Mouse (Mus musculus) limb, embryonic 14.5 days (tissue): ENCODE results near the gene A530016L24Rik. TPM values are rescaled to one million over a fixed set of nuclear protein-coding genes. Genes with fewer than 3 reads are reported as not detected.
A peak's percentile ranks its signal among the peaks of the same experiment; 100 is the strongest.

Experiments
- ATAC-seq: fragments of 200-750 bp; cut with Nextera tagmentation; 2 replicates; pipeline ENCODE4 v1.8.0; 2017; ENCODE audit warnings: low read depth, moderate number of reproducible peaks, moderate TSS enrichment; ENCODE audit not compliant: low FRiP score
- DNase-seq: peaks from one replicate; pipeline ENCODE4 v3.0.0-alpha.2; 2015; ENCODE audit warnings: low spot score
- H3K27ac ChIP-seq: fragments of 300-500 bp; sonication (generic); replicated peaks from 2 replicates; pipeline ENCODE4 v1.5.1; 2014; ENCODE audit warnings: low read depth, mild to moderate bottlenecking, low read length, moderate library complexity, mixed read lengths
- H3K27me3 ChIP-seq: fragments of 300-500 bp; sonication (generic); 2 replicates; pipeline ENCODE4 v1.6.1; 2014; ENCODE audit warnings: low read length, mixed read lengths; ENCODE audit not compliant: control insufficient read depth, insufficient read depth
- H3K36me3 ChIP-seq: fragments of 300-500 bp; sonication (generic); 2 replicates; pipeline ENCODE4 v1.6.1; 2014; ENCODE audit warnings: mild to moderate bottlenecking, low read length, moderate library complexity, mixed read lengths; ENCODE audit not compliant: control insufficient read depth, insufficient read depth
- H3K4me1 ChIP-seq: fragments of 300-500 bp; sonication (generic); 2 replicates; pipeline ENCODE4 v1.6.1; 2014; ENCODE audit warnings: antibody characterized with exemption, low read length, mixed read lengths; ENCODE audit not compliant: control insufficient read depth, insufficient read depth
- H3K4me2 ChIP-seq: fragments of 300-500 bp; sonication (generic); replicated peaks from 2 replicates; pipeline ENCODE4 v1.6.1; 2014; ENCODE audit warnings: low read depth, mild to moderate bottlenecking, low read length, moderate library complexity; ENCODE audit not compliant: severe bottlenecking
- H3K4me3 ChIP-seq: fragments of 300-500 bp; sonication (generic); replicated peaks from 2 replicates; pipeline ENCODE4 v1.5.1; 2014; ENCODE audit warnings: low read length
- H3K9ac ChIP-seq: fragments of 300-500 bp; sonication (generic); 2 replicates; pipeline ENCODE4 v1.6.1; 2014; ENCODE audit warnings: mild to moderate bottlenecking, low read depth, low read length, moderate library complexity; ENCODE audit not compliant: severe bottlenecking
- H3K9me3 ChIP-seq: fragments of 300-500 bp; sonication (generic); 2 replicates; pipeline ENCODE4 v1.6.1; 2016; ENCODE audit warnings: low read length; ENCODE audit not compliant: control insufficient read depth
- POLR2A ChIP-seq: fragments of 200-500 bp; IDR thresholded peaks from 2 replicates; pipeline ENCODE4 v1.8.0; 2012; ENCODE audit warnings: inconsistent platforms, mild to moderate bottlenecking, moderate library complexity, borderline replicate concordance; ENCODE audit not compliant: insufficient read depth, insufficient read length; ENCODE audit errors: extremely low read depth
- WGBS: fragments of 180-500 bp; shearing (Covaris S2); extraction: QIAGEN DNeasy Blood & Tissue Kit; methylation state at CpG from one replicate; pipeline ENCODE4 v1.1.7; 2014; 5-methylcytosine and 5-hydroxymethylcytosine counted together
- polyA plus RNA-seq, 2 experiments: library from polyadenylated mRNA; depleted of rRNA in 1 of 2; stranded (reverse) in 1 of 2; unstranded in 1 of 2; fragments of >200 nt; fragmentation: Nextera tagmentation in 1 of 2; extraction: Ambion mirVana in 1 of 2; gene quantifications; 2 replicates each; pipeline versions ENCODE4 v1.2.1 to v1.2.3; 2012 to 2014

A530016L24Rik gene
- polyA plus RNA-seq (2012; rRNA removed) (0.87 and 1.3 TPM in 2 replicates), polyA plus RNA-seq (2014; fragmentation: Nextera tagmentation; extraction: Ambion mirVana) (0.47 and 0.54 TPM in 2 replicates)

- H3K27ac ChIP-seq: peak within 1 kb of the TSS; percentile 79
- H3K9me3 ChIP-seq: no peaks in the 10 kb centered on the region
- 86% methylated on average over 8 of the region's 8 CpGs for WGBS
- H3K4me3 ChIP-seq: no peak within 1 kb of the TSS
- no peaks in the 10 kb centered on the region for H3K36me3 ChIP-seq
- no peak for TF ChIP-seq POLR2A
- H3K4me2 ChIP-seq: no peak within 1 kb of the TSS
- no peak for DNase-seq
- no peak for ATAC-seq
- H3K9ac ChIP-seq: no peak within 1 kb of the TSS
- peaks cover 22% of the 10 kb centered on the region for H3K4me1 ChIP-seq
- no peaks in the 10 kb centered on the region for H3K27me3 ChIP-seq
Measured at GRCm38 (mm10) chr12:112489134-112489533, at the start of gene A530016L24Rik. Gene A530016L24Rik, plus strand, starts transcription at chr12:112489448.

- ATAC-seq: no peak
- Histone ChIP-seq H3K4me2 (no peak overlapping the region), H3K27me3 (no peaks in the 10 kb centered on the region), H3K4me1 (peaks cover 9% of the 10 kb centered on the region), H3K4me3 (no peak overlapping the region), H3K9me3 (no peaks in the 10 kb centered on the region), H3K27ac (no peak overlapping the region), H3K9ac (no peak overlapping the region), H3K36me3 (no peaks in the 10 kb centered on the region)
- no peak for TF ChIP-seq POLR2A
- 43% methylated on average over 1 of the region's 1 CpGs for WGBS
- no peak for DNase-seq
Measured at GRCm38 (mm10) chr12:112439993-112440392, 49.3 kb upstream of the A530016L24Rik start.

- Histone ChIP-seq H3K4me3 (no peak overlapping the region), H3K27me3 (no peaks in the 10 kb centered on the region), H3K9ac (no peak overlapping the region), H3K27ac (peak overlapping the region; percentile 53; the same call in 1 of the 2 replicates), H3K4me2 (no peak overlapping the region), H3K36me3 (no peaks in the 10 kb centered on the region), H3K9me3 (peaks cover 6% of the 10 kb centered on the region), H3K4me1 (0 out of 2 replicates have a peak, but pooled peaks cover 2% of the 10 kb centered on the region)
- 56% methylated on average over 18 of the region's 18 CpGs for WGBS
- no peak for ATAC-seq
- TF ChIP-seq POLR2A: no peak
- DNase-seq: no peak
Measured at GRCm38 (mm10) chr12:112449144-112449827, 40.0 kb upstream of the A530016L24Rik start.

DNA sequence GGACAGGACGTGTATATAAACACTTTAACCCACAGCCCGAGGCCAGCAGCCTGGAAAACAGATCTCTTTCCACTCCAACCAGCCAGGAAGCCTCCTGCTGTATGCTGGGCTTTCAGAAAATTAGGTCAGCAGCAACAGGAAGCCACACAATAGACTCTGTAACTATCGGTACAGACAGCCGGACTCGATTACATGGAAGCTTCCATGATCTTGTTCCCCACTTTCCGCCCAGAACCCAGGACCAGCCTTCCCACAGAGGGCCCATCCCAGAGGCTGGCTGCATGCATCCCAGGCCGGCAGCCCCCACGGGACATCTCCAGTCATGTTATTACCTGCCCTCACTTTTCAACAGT is 39.4 kb upstream of the A530016L24Rik start:
- Histone ChIP-seq H3K9ac (0 out of 2 replicates have a peak overlapping the region, but pooled peaks have one; percentile 12), H3K4me1 (0 out of 2 replicates have a peak, but pooled peaks cover 2% of the 10 kb centered on the region), H3K4me3 (no peak overlapping the region), H3K4me2 (no peak overlapping the region), H3K9me3 (peaks cover 6% of the 10 kb centered on the region), H3K36me3 (no peaks in the 10 kb centered on the region), H3K27me3 (no peaks in the 10 kb centered on the region), H3K27ac (peak overlapping the region; percentile 53; the same call in 1 of the 2 replicates)
- no peak for TF ChIP-seq POLR2A
- DNase-seq (no peak), ATAC-seq (no peak)
- WGBS: 41% methylated on average over 8 of the region's 8 CpGs

DNA sequence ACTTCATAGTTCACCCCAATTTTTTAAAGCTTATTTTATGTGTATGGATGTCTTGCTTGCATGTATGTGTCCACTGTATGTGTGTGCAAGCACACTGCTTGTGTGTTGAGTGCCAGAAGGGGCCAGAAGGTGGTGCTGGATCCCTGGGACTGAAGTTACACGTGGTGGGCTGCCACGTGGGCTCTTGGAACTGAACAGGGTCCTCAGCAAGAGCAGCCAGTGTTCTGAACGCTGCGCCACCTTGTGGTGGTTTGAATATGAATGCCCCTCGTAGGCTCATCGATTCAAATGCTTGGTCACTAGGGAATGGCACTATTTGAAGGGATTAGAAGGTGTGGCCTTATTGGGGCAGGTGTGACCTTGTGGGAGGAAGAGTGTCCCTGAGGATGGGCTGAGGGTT is 38.4 kb upstream of the A530016L24Rik start:
- ATAC-seq: no peak
- Histone ChIP-seq H3K9ac (no peak overlapping the region), H3K9me3 (peaks cover 6% of the 10 kb centered on the region), H3K27me3 (no peaks in the 10 kb centered on the region), H3K36me3 (no peaks in the 10 kb centered on the region), H3K4me1 (0 out of 2 replicates have a peak, but pooled peaks cover 2% of the 10 kb centered on the region), H3K4me2 (no peak overlapping the region), H3K4me3 (no peak overlapping the region), H3K27ac (no peak overlapping the region)
- WGBS: 32% methylated on average over 6 of the region's 6 CpGs
- DNase-seq: peak; percentile 67
- TF ChIP-seq POLR2A: no peak
